Mouse (Mus musculus) cortical plate, adult 2 months (tissue): ENCODE data around the gene Myct1.

Source experiments
- CTCF ChIP-seq: fragments of 200-500 bp; IDR thresholded peaks from 2 replicates; pipeline ENCODE4 v1.5.1; 2011; ENCODE audit warnings: mild to moderate bottlenecking, control low read depth, low read length; ENCODE audit not compliant: insufficient read depth; ENCODE audit errors: extremely low read depth
- POLR2A ChIP-seq: fragments of 200-500 bp; IDR thresholded peaks from 2 replicates; pipeline ENCODE4 v1.6.1; 2011; ENCODE audit warnings: mild to moderate bottlenecking, low read length, control low read depth; ENCODE audit not compliant: insufficient read depth; ENCODE audit errors: extremely low read depth

- TF ChIP-seq CTCF (no peak), POLR2A (no peak)
Observed at GRCm38 (mm10) chr10:5551382-5551781, 42.2 kb upstream of the Myct1 start, which contains the start of gene Syne1.
